Mouse (Mus musculus) mouse embryonic stem cell (cell line): ENCODE data around the gene Capza1.

Source experiments
- in situ Hi-C, 2 experiments: fragments of 300-500 bp; cut with MboI; formaldehyde crosslinking; loops; 1 replicate in 1 of 2; 3 replicates in 1 of 2; pipeline ENCODE4 v1.14.3; 2019 to 2020; ENCODE audit warnings: low sequenced_read_pairs in 2 of 2, low pct_unique_long_range_greater_than_20kb in 1 of 2, mixed read lengths in 1 of 2; ENCODE audit not compliant: unreplicated experiment in 1 of 2

Gene Capza1

GRCm38 (mm10) chr3:104792360-104793270 is 71.7 kb downstream of the Capza1 start:
- in situ Hi-C loops = loop anchor here in 1 of 2 experiments (25.0 kb wide), 1 partner anchor 170 kb away; the partner anchor contains the start of gene Wnt2b

GRCm38 (mm10) chr3:104791671-104792070 is 72.6 kb downstream of the Capza1 start:
- in situ Hi-C loops = loop anchor here in 1 of 2 experiments (25.0 kb wide), 1 partner anchor 171 kb away; the partner anchor contains the start of gene Wnt2b

- in situ Hi-C loops = loop anchor here in 1 of 2 experiments (25.0 kb wide), 1 partner anchor 171 kb away; the partner anchor contains the start of gene Wnt2b
Observed at GRCm38 (mm10) chr3:104791017-104791416, 73.3 kb downstream of the Capza1 start.

GRCm38 (mm10) chr3:104790401-104790937 is 73.8 kb downstream of the Capza1 start:
- in situ Hi-C loops = loop anchor here in 1 of 2 experiments (25.0 kb wide), 1 partner anchor 172 kb away; the partner anchor contains the start of gene Wnt2b

GRCm38 (mm10) chr3:104789822-104790221 is 74.5 kb downstream of the Capza1 start:
- in situ Hi-C loops = loop anchor here in 1 of 2 experiments (25.0 kb wide), 1 partner anchor 172 kb away; the partner anchor contains the start of gene Wnt2b

- in situ Hi-C loops = loop anchor here in 1 of 2 experiments (25.0 kb wide), 1 partner anchor 173 kb away; the partner anchor contains the start of gene Wnt2b
Observed at GRCm38 (mm10) chr3:104789312-104789605, 75.0 kb downstream of the Capza1 start.

GRCm38 (mm10) chr3:104788561-104789311 is 75.6 kb downstream of the Capza1 start:
- in situ Hi-C loops = loop anchor here in 1 of 2 experiments (25.0 kb wide), 1 partner anchor 174 kb away; the partner anchor contains the start of gene Wnt2b

GRCm38 (mm10) chr3:104788075-104788474 is 76.2 kb downstream of the Capza1 start, which contains the start of gene Rhoc:
Rhoc (plus strand) TSS chr3:104788375.
- in situ Hi-C loops = loop anchor here in 1 of 2 experiments (25.0 kb wide), 1 partner anchor 174 kb away; the partner anchor contains the start of gene Wnt2b

- in situ Hi-C loops = loop anchor here in 1 of 2 experiments (25.0 kb wide), 1 partner anchor 177 kb away; the partner anchor contains the start of gene Wnt2b
Observed at GRCm38 (mm10) chr3:104785284-104785683, 79.0 kb downstream of the Capza1 start.

- in situ Hi-C loops = loop anchor here in 1 of 2 experiments (25.0 kb wide), 1 partner anchor 178 kb away; the partner anchor contains the start of gene Wnt2b
Observed at GRCm38 (mm10) chr3:104783971-104784500, 80.3 kb downstream of the Capza1 start.

GRCm38 (mm10) chr3:104782061-104782681 is 82.1 kb downstream of the Capza1 start:
- in situ Hi-C loops = loop anchor here in 1 of 2 experiments (25.0 kb wide), 1 partner anchor 180 kb away; the partner anchor contains the start of gene Wnt2b

- in situ Hi-C loops = loop anchor here in 1 of 2 experiments (25.0 kb wide), 1 partner anchor 181 kb away; the partner anchor contains the start of gene Wnt2b
Observed at GRCm38 (mm10) chr3:104781471-104781903, 82.8 kb downstream of the Capza1 start, which contains the start of gene Fam19a3. Fam19a3 (minus strand) TSS chr3:104781840.

- in situ Hi-C loops = loop anchor here in 1 of 2 experiments (25.0 kb wide), 1 partner anchor 182 kb away; the partner anchor contains the start of gene Wnt2b
Observed at GRCm38 (mm10) chr3:104780561-104781420, 83.5 kb downstream of the Capza1 start, which contains the start of gene Ppm1j. Ppm1j (plus strand) TSS chr3:104781056.

- in situ Hi-C loops = loop anchor here (10.0 to 25.0 kb wide), 2 partner anchors 182 to 185 kb away; partner anchors contain the start of gene Wnt2b (in 2 of the 2)
Observed at GRCm38 (mm10) chr3:104779949-104780348, 84.4 kb downstream of the Capza1 start.

GRCm38 (mm10) chr3:104777342-104777741 is 87.0 kb downstream of the Capza1 start:
- in situ Hi-C loops = loop anchor here (10.0 to 25.0 kb wide), 2 partner anchors 185 to 187 kb away; partner anchors contain the start of gene Wnt2b (in 2 of the 2)

- in situ Hi-C loops = loop anchor here (5.0 to 25.0 kb wide), 3 partner anchors 192 to 289 kb away; partner anchors contain the start of genes 4930564D02Rik (in 1 of the 2), Cttnbp2nl (in 1 of the 2) and Wnt2b (in 1 of the 2)
Observed at GRCm38 (mm10) chr3:104773301-104773700, 91.0 kb downstream of the Capza1 start.
